Mouse (Mus musculus) A20 (cell line): ENCODE results near the gene Herc4.
A peak's percentile ranks its signal among the peaks of the same experiment; 100 is the strongest.

Source experiments
- DNase-seq: peaks from one replicate; pipeline ENCODE4 v3.0.0-alpha.2; 2011; ENCODE audit warnings: low read depth, low spot score

Gene Herc4

DNA sequence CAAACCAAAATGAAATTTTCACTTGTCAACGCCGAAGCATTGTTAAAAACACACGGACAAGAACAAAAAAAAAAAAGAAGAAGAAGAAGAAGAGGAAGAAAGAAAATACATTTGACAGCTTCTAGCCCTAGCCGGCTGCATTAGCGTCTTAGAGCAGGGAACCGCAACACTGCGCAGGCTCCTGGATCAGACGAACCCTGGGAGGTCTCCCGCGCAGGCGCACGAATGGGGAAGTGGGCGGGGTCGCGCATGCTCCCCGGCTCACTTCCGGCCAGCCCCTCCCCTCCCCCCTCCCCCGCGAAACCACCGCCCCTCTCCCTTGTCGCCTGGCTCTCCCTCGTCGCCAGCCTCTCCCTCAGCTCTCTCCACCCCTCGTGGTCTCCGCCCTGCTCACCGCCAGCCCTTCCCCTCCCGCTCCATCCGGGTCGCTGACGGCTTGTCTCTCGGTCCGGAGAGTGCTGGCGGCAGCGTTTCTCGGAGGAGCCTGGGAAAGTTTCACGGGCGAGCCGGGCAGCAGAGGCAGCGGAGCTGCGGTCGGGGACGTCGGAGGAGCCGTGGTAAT lies at the start of gene Herc4:
Herc4 (plus strand) TSS at position 318 of the 562 bp plus-strand sequence.
- peak; percentile 94 for DNase-seq

DNA sequence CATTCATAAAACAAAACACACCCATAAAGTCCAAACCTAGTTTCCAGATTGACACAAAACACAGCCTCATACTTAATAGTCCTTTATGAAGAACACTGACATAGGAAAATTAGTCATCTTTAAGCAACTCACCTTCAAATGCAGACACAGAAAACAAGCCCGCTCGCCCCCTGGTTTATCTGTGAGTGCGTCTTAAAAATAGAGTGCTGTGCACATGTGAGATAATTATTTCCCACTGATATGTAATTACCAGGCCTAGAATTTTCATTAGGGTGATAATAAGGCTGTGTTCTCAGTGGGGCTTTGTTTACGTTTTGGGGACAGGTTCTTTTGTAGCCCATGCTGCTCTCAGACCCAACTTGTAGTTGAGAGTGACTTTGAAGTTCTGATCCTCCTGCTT lies 44.6 kb upstream of the Herc4 start:
- DNase-seq = no peak

DNA sequence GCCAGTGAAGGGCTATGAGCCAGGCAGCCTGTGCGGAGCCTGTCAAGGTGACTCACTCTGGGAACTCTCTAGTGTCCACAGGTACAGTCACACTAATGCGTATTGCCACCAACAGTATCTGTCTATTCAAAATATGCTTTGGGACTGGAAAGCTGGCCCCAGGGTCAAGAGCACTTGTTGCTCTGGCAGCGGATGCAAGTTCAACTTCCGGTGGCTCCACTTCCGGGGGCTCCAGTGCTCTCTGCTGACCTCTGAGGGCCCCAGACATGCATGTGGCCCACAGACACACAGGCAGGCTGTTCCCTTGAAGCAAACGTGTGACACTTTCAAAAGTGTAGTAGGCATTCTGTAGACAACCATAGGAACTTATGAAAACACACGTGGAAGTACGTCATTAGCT lies 42.1 kb upstream of the Herc4 start:
- DNase-seq = no peak

DNA sequence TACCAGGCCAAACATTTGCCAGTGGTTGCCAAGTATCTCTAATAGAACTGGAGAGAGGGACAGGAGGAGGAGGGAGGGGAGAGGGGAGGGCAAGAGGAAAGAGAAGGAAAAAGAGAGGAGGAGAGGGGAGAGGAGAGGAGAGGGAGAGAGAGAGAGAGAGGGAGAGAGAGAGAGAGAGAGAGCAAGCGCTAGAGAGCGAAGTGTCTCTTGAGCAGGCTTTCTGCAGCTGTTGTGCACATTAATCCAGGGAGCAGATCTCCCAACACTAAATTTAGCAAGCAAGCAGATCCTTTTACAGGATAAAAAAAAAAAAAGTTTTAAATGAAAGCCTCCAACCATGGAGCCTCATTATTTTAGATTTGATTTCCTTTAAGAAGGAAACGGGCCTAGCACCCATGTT lies 40.6 kb upstream of the Herc4 start:
- DNase-seq = no peak

DNA sequence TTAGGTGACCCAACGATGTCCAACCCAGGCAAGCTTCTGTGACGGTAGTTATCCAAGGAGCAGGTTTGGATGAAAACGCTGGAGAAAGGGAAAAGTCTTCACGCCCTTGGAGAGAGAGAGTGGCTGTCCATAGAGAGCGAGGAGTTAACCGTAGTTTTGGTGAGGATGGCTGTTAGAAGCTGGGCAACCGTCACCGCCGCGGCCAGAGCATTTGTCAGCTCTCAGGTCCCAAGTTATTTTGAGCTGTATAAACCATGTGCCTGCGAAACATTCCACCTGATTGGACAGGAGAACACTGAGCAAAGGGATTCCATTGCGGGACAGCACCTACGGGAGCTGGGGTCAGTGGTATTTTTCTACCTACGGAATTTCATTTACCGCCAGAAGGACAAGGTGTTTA lies 39.9 kb upstream of the Herc4 start, which contains the start of gene Mypn:
Mypn (minus strand) TSS at position 225 of the 400 bp plus-strand sequence.
- no peak for DNase-seq

DNA sequence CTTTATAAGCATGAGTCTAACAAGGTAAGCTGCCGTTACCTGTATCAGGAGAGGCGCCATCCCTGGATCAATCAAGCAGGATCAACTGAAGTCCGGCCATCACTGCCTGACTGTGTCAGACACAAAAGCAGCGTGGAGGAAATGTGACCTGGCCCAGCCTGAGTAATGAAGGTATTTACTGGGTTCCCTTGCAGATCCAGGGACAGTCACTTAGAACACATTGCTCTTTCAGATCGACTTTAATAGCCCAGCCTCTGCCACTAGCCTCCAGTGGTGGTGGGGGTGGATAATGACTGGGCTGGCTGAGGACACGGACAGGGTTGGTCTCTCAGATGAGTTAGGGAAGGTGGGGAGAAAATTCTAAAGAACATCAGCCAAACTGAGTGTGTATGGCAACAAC lies 34.7 kb upstream of the Herc4 start:
- no peak for DNase-seq

DNA sequence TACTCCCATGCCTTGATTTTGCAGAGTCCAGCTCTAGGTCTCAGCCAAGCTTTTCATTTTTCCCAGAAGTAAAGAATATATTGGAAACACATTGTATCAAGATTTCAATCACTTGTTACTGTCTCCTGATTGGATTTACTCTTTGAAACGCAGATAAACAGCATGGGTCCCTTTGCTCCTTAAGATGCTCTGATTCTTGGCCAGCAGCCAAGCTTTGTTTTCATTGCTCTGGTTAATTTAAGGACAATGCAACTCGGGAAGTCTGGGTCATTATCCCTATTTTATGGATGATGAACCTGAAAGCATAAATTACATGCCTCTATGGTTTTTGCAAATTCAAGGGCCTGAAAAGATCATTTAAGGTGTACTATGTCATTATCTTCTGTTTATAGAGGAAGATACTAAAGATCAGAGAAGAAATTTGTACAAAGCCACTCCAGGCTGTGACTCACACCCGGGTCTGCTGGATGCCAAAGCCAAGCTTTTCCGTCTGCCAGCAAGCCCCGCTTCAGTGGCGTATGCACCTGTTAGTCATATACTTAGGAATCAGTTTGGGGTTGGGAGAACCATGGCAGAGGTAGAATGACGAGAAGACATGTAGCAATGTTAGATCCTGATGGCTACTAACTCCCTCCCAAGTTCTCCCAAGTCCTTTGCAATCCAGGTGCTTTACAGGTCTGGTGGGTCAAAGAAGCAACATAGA lies 22.4 kb upstream of the Herc4 start:
- no peak for DNase-seq

DNA sequence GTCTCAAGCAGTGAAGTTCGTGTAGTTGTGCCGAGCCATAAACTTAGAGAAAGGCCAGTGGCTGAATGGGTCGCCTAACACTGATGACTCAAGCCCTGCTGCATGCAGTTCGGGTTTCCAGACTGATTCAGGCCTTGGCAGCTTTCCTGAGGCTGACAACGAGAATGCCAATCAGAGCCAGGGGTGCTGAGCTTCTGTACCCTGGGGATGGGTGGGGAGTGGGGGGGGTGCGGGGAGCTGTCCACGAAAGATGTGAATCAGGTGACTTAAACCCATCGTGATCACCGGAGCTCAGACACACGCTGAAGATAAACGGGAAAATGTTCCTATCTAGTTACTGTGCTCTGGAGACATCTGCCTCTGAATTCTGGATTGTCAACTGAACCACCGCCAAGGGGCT lies 19.3 kb upstream of the Herc4 start:
- DNase-seq = no peak

DNA sequence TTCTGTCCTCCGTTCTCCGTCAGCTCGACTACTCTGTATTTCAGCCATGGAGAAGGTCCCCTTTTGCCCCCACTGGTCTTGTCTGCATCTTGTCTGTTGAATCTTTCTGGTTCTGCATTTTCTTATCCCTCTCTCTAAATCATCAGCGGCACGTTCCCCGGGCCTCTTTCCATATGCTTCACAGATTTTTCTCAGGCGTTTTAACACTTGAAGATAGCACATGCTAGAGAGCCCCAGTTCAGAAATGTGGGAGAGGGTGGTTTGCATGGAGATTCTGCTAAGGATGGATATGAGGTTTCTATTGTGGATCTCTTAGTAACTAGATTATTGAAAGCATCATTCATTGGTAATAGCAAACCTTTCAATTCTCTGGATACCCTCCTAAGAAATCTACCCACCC lies 13.3 kb upstream of the Herc4 start:
- DNase-seq = no peak

DNA sequence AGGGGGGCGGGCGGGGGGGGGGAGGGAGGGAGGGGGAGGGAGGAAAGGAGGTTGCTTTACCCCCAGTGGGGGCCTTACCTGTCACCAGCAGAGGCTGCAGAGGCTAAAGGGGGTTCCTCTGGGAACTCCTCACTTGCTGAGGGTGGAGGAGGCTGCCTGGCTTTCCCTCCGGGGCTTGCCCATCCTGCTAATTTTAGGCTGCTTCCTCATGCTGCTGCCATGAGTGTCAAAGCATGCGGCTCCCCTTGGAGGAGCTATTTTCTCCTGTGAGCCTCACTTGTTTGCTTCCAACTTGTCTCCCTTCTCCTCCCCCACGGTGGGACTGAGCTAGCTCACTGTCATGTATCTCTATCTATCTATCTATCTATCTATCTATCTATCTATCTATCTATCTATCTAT lies 12.8 kb upstream of the Herc4 start:
- DNase-seq = no peak

DNA sequence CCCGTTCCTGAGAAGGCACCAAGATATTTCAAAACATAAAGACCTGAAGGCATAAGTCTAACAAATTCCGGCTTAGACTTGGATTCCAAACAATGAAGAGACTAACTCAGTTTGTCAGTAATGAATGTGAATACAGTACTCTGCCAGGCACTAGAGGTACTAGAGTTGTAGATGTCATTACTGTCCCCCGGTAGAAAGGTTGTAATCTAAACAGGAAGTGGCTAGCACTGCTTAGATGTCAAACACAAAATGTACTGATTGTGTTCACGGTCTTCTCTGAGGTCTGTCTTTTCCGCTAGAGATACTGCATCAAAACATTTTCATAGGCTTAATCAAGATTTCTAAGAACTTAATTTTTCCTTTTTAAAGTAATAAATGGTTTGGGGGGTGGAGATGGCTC lies 12.0 kb upstream of the Herc4 start:
- DNase-seq = no peak

DNA sequence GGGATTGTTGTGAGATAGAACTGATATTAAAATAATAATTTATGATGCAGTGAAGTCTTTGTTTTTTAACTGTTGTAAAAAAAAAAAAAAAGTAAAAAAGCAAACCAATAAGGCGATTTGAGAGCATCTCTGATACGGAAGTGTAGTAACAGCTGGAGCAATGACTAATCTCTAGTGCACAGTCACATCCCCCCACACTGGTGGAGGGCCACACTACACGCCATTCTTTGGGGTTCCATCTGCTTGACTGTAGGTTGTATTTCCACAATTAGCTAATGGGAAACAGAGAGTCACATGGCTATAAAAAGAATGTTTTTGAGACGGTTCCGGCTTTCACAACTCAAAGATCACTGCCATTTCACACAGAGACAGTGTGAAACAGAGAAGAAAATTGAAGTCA lies 9.5 kb upstream of the Herc4 start:
- no peak for DNase-seq

DNA sequence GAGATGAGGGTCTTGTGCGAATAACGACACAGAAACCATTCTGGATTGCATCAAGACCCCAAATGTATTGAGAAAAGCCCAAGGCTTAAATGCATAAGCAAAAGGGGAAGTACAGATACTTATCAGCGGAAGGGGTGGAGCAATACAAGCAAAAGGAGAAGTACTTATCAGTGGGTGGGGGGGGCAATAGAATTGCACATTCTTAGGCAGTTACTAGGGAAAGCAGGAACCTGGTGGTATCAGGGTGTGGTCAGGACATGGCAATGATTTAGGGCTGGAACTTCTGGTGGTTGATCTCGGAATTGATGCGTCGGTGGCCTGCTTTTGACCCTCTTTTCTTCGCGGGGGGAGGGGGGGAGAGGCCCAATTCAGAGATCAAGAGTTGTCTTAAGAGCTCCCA lies 7.7 kb upstream of the Herc4 start:
- peak; percentile 21 for DNase-seq

DNA sequence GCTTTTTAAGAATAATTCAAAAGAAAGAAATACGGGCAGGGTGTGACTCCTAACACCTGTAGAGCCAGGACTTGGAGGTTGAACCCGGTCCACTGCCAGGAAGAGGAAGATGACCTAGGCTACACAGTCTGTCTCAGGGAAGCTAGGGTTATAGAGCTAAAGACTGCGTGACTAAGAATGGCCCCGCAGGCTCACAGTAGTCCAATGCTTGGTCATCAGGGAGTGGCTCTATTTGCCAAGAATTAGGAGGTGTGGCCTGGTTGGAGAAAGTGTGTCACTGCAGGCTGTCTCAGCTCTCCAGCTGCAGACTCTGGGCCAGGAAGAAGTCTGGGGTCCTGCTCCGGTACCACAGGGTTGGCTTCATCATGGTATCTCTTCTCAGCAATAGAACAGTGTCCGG lies 6.9 kb upstream of the Herc4 start:
- DNase-seq = no peak

DNA sequence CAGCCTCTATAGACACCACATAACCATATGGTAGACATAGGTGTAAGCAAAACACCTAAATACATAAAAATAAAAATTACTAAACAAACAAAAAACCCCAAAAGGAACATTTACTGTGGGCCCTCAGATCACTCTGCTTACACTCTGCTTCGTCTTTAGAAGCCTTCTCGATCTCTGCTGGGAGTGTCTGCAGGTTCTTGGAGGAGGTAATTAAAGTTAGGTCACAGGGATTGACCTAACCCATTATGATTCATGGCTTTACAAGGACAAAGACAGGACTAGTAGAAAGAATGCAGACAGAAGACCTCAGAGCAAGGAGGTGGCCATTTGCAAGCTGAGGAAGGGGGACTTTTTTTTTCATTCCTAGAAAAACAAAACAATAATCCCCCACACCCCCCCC lies 6.4 kb upstream of the Herc4 start:
- DNase-seq = no peak

DNA sequence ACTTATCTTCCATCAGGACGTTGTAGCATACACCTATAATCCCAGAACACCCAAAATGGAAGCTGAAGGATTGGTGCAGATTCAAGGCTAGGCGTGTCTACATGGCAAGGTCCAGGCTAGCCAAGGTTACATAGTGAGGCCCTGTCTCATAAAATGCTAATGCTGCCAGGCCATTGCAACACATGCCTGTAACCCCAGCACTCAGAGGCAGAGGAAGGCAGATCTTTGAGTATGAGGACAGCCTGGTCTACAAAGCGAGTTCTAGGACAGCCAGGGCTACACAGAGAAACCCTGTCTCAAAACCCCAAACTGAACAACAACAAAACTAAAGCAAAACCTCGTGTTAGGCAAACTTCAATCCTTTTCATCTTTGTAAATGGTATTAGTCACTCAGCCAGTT lies 5.5 kb upstream of the Herc4 start:
- DNase-seq = no peak

DNA sequence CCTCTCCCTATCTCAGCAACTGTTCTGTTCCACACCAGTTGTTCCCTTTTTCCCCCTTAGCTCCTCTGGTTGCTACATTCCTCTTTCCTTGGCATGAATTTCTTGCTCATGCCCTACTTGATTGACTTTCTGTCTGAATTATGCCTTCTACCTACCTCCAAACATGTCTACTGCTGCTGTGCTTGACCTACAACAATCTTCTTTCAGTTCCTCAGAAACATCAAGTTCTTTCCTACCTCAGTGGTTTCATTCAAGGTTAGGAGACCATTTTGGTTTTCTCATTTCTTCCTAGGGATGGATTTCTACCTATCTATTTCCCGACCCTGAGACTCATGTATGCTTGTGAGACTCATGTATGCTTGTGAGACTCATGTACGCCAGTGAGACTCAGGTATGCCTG lies 3.8 kb upstream of the Herc4 start:
- DNase-seq = peak; percentile 18

DNA sequence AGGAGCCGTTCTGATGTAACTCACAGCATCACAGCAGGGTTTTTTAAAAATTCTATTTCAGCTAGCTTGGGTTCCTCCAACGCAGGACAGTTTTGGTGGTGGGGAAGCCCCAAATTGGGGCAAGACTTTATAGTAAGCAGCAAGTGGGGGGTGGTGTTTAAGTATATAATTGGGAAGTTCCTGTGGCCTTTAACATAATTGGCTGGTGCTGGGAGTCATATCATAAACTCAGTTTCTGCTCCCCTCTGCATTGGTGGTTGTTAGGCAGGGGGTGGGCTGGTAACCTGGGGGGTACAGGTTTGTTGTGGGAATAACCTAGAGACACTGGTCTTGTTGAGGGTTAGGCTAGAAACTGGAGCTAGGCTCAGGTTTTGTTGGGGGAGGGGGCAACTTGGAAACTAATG lies 2.7 kb upstream of the Herc4 start:
- peak; percentile 50 for DNase-seq

DNA sequence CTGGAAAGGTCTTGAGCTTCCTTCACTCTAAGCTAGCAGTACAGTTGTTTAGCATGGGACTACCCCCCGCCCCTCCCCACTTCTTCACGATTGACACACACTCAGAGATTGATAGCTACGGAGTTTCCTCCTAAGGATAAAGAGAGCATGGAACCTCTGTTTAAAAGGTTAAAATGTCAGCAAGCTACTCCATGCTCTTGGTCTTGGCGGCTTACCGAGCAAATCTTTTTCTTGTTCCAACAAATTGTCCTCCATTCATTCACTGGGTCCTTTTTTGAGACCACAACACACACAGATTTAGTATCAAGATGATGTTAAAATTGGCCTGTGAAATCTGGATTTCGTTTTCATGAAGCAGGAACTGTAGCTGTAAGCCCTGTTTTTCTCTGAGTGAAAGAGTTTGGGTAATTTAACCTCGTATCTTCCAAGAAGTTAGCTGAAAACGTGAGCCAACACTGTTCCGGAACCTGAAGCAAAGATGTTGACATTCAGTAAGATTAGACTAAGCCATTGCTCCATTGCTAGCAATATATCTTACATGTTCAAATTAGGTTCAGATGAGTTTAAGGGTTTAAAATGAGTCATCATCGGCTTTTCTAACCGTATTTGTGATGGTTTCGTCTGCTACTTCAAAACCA lies 693 bp upstream of the Herc4 start:
- peak; percentile 54 for DNase-seq

DNA sequence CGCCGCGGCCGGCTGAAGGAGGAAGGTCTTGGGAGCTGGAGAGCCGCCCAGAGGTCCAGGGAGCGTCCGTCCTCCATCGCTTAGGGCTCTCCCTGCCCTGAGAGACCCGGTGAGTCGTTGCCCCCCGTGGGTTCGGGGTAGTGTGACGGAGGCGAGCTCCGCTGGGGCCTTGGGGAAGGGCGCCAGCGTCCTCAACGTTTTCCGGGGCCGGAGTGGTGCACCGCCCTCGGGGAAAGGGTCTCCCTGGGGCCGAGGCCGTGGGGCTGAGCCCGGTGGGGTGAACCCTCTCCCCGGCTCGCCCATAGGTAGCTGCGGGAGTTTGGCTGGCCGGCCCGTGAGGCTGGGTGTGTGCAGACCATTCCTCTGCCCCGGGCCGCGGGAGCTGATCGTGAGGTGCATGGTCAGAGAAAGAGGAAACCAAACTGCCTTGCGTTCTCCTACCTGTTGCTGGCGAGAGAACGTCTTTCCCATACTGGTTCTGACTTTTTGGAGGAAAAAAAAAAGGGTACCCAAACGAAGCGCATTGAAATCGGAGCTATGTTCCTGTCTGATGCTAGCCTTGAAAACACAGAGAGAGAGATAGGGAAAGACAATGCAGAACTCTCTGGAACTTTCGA lies 553 bp downstream of the Herc4 start:
- DNase-seq = no peak

DNA sequence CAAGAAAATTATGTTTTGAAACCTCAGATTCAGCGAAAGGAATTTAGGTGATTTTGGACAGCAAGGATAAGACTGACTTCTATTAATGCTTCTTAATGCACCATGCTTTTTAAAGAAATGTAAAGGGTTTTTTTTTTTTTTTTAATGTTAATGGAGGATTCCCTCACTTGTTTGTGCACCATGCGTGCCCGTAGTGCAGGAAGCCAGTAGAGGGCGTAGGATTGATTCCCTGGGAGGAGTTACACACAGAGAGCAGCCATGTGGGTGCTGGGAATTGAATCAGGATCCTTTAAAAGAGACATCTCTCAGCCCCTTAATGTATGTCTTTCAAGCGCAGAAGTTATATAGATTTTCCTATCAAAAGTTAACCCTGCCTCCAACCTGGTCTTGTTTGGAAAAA lies 1.1 kb downstream of the Herc4 start:
- DNase-seq = peak; percentile 65

DNA sequence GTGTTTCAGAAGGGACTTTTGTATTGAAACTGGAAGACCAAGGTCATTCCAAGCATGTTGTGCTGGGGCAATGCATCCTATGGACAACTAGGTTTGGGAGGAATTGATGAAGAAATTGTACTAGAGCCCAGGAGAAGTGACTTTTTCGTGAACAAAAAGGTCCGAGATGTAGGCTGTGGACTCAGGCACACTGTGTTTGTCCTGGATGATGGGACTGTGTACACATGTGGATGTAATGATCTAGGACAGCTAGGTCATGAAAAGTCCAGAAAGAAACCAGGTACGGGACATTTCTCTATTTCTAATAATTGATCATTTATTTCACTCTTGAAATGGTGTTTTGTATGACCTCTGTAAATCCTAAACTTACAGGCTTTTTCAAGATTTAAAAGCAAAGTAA lies 2.2 kb downstream of the Herc4 start:
- DNase-seq = no peak

DNA sequence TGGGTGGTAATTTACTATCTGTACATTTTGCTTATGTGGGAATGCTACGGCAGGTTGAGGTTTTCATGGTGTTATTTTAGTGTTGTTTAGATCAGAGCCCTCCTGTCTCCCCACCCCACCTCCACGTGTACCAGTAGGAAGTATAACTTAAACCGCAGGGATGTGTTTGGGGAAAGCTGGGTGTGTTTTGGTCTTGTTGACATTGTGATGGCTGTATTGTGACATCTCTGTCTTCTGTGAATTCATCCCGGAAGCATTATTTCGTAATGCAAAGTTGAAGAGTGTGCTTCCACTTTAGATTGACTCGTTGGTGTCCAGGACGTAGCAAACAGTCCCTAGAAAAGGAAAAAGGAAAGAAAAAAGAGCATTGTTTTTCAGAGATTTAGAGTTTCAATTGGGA lies 3.8 kb downstream of the Herc4 start:
- no peak for DNase-seq
